Mouse (Mus musculus): ENCODE results near the gene Hcrt. TPM values are rescaled to one million over a fixed set of nuclear protein-coding genes. Genes with fewer than 3 reads are reported as not detected.

Hcrt gene
- polyA plus RNA-seq (2015; fragmentation: Nextera tagmentation; extraction: Ambion mirVana) = not detected in 2 replicates

DNA sequence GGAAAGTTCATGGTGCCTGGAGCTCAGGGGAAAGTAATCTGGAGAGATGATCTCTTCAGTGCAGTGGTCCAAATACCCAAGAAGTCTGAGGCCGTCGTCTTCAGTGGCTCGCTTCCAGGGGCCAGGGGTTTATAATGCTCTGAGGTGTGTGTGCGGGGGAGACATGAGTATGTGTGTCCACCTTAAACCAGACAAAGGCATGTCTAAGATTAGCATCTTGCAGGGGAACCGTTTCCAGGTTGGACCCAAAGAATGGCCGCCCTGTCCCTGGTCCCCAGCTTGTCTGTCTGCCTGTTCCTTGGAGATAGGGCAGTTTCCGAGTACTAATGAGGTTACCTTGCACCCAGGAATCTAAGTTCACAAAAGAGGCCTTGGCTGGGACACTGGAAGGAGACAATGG lies at the start of gene Hcrt:
Hcrt (minus strand) TSS at position 101 of the 400 bp plus-strand sequence.

DNA sequence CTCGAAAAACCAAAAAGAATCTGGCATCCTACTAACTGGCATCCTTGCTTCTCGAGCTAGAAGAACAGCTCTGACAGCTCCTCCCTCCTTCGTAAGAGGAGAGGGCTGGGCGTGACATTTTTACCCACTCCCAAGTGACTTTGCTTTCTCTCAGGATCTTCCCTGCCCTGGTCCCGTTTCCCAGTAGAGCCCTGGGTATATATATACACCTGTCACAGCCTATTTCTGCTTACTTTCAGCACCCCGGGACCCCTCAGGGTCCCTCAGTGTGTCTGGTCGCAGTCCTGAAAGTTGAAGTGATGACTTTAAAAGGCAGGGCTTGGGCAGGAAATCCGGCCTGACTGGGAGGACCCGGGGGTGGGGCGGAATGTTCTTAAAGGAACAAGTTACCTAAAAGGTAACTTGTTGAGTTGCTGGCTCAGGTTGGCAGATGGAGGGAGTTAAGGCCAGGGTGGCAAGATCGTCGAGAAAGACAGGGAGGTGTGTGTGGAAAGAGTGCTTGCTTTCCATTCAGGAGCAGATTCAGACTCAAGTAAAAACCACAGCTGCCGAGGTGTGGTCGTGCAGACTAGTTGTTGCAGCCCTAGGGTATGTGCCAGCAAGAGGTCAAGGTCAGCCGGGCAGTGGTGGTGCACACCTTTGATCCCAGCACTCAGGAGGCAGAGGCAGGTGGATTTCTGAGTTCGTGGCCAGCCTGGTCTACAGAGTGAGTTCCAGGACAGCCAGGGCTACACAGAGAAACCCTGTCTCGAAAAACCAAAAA lies 8.1 kb upstream of the Hcrt start, which contains the start of gene Ghdc:
Ghdc (minus strand) TSS at position 312 of the 763 bp plus-strand sequence.

DNA sequence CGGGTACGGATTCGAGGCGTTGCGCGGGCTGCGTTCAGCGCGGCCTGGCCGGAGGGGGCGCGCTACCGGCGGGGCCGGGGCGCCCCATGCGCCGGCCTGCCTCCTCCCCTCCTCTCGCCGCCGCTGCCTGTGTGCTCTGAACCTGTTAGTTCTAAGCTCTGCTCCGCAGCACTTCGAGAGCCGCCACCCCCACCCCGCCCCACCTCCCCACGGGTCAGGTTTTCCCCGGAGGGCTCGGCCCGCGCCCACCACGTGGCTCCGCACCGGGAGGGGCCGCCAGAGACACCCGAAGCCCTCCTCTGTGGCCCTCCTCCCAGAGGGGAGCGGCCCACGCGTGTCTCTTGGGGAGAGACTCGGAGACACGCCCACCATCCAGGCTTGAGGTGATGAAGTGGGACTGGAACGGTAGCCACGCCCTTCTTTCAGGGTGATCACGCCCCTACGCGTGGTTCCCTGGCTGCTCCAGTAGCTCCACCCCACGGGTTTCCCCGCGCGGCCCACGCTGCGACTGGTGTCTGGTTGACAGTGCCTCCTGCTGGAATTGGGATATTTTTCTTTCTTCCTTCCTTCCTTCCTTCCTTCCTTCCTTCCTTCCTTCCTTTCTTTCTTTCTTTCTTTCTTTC lies 3.0 kb downstream of the Hcrt start, which contains the start of gene Kcnh4:
Kcnh4 (minus strand) TSS at position 332 of the 623 bp plus-strand sequence.

DNA sequence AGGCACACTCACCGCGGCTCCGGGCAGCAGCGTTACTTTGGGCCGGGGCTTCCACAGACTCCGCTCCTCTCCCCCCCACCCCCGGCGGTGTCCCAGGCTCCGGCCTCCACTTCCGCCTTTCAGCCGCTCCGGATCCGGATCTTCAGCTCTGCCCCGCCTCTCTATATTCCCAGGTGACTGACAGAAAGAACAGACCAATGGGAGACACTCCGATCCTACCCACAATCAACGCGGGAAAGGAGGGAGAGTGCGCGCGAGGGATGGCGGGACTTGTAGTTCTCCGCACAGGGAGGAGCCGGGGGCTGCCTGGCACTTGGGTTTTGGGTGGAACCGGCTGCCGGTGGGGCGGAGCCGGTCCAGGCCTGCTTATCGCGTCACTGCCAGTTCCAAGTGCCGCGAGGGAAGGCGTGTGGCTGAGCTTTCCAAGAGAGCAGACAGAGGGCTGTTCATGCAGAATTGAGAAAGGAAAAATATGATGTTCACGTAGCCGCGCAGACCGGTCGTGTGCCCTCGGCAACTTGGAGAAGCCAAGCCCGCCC lies 24.6 kb downstream of the Hcrt start, which contains the start of gene Rab5c:
Rab5c (minus strand) TSS at position 150 of the 539 bp plus-strand sequence.

DNA sequence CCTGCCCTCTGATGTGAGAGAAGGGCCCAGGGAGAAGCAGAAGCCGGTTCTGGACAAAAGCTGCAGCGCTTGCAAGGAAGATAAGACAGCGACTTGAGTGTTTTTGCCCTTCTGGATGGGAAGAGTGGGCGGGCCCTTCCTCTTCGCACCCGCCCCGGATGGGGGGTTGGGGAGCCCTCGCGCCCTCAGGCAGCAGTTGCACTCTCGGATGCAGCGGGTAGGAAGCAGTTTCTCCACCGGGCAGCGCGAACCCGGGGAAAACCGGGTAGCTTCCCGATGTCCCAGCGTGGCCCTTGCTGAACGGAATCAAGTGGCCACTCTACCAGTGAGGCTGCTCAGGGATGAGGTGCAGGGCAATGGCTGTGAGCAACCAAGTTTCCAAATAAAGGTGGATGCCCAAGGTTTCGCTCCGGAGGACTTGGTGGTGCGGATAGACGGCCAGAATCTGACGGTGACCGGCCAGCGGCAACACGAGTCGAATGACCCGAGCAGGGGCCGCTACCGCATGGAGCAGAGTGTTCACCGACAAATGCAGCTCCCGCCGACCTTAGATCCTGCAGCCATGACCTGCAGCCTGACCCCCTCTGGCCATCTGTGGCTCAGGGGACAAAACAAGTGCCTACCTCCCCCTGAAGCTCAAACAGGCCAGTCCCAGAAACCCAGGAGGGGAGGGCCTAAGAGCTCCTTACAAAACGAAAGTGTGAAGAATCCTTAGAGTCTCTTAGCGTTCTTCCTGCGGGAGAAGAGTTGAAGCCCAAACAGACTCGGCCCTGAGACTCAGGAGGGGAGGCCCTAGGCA lies 48.8 kb downstream of the Hcrt start, which contains the start of gene Hspb9:
Hspb9 (plus strand) TSS at position 116 of the 799 bp plus-strand sequence.

DNA sequence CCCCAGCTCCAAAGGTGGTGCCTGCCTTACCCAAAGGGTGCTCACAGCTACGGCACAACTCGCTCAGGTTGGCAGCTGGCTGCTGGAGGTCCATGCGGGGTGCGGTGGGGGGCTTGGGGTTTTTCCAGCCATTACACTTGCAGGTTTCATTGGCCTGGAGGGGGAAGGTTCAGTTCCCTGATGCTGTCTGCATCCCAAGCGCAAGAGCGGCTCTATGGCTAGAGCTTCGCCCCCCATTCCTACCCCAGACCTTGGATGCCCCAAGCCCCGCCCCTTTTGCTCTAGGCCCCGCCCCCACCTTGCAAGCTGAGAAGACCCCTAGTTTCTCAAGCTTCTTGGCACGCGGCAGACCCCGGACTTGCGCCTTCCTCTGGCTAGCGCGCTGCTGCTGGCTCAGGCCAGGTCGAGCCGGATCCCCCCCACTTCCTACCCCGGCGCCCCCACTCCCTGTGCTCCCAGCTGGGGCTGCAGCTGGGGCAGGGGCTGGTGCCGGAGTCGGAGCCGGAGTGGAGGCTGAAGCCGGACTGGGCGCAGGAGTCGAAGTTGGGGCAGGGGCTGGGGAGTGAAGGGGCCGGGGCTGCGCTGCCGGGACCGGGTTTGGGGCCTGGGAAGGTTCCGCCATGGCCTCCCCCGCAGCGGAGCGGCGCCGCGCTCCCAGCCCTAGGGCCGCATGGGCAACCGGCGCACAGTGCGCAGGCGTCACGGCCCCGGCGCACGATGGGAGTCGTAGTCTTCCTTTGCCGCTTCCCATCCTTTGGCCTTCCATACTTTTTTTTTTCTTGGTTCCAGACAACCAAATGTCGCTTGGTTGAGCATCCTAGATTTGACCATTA lies 50.7 kb downstream of the Hcrt start, which contains the start of gene Kat2a:
Kat2a (minus strand) TSS at position 683 of the 833 bp plus-strand sequence.

Other genes with a start within 250 kb of the Hcrt start
- 36.3 and 40.0 TPM in 2 replicates for gene Acly, start 234.9 kb downstream of the Hcrt start, polyA plus RNA-seq (2015; fragmentation: Nextera tagmentation; extraction: Ambion mirVana)
- gene Ttc25, start 217.3 kb downstream of the Hcrt start, polyA plus RNA-seq (2015; fragmentation: Nextera tagmentation; extraction: Ambion mirVana) = 0.22 TPM in 2 replicates
- gene Cnp, start 188.0 kb downstream of the Hcrt start, polyA plus RNA-seq (2015; fragmentation: Nextera tagmentation; extraction: Ambion mirVana) = 33.2 and 40.8 TPM in 2 replicates
- 22.4 and 25.7 TPM in 2 replicates for gene Nkiras2, start 143.7 kb downstream of the Hcrt start, polyA plus RNA-seq (2015; fragmentation: Nextera tagmentation; extraction: Ambion mirVana)
- 88.8 and 94.0 TPM in 2 replicates for gene Dnajc7, start 142.8 kb downstream of the Hcrt start, polyA plus RNA-seq (2015; fragmentation: Nextera tagmentation; extraction: Ambion mirVana)
- gene Zfp385c, start 70.5 kb downstream of the Hcrt start, polyA plus RNA-seq (2015; fragmentation: Nextera tagmentation; extraction: Ambion mirVana) = 0.15 and 0.22 TPM in 2 replicates
- 6.6 and 10.1 TPM in 2 replicates for gene Dhx58, start 58.7 kb downstream of the Hcrt start, polyA plus RNA-seq (2015; fragmentation: Nextera tagmentation; extraction: Ambion mirVana)
- 18.7 and 20.4 TPM in 2 replicates for gene Kat2a, start 50.5 kb downstream of the Hcrt start, polyA plus RNA-seq (2015; fragmentation: Nextera tagmentation; extraction: Ambion mirVana)
- 0.35 and 0.42 TPM in 2 replicates for gene Hspb9, start 49.1 kb downstream of the Hcrt start, polyA plus RNA-seq (2015; fragmentation: Nextera tagmentation; extraction: Ambion mirVana)
- gene Rab5c, start 24.7 kb downstream of the Hcrt start, polyA plus RNA-seq (2015; fragmentation: Nextera tagmentation; extraction: Ambion mirVana) = 22.0 and 24.2 TPM in 2 replicates
- gene Kcnh4, start 3.0 kb downstream of the Hcrt start, polyA plus RNA-seq (2015; fragmentation: Nextera tagmentation; extraction: Ambion mirVana) = 0.05 TPM in 2 replicates
- gene Ghdc, start 8.0 kb upstream of the Hcrt start, polyA plus RNA-seq (2015; fragmentation: Nextera tagmentation; extraction: Ambion mirVana) = 2.0 and 3.3 TPM in 2 replicates
- gene Stat5b, start 87.8 kb upstream of the Hcrt start, polyA plus RNA-seq (2015; fragmentation: Nextera tagmentation; extraction: Ambion mirVana) = 24.3 and 28.0 TPM in 2 replicates
- gene Stat5a, start 96.4 kb upstream of the Hcrt start, polyA plus RNA-seq (2015; fragmentation: Nextera tagmentation; extraction: Ambion mirVana) = 17.4 and 18.3 TPM in 2 replicates
- gene Stat3, start 176.6 kb upstream of the Hcrt start, polyA plus RNA-seq (2015; fragmentation: Nextera tagmentation; extraction: Ambion mirVana) = 34.4 and 39.7 TPM in 2 replicates
- 119 and 141 TPM in 2 replicates for gene Cavin1, start 208.0 kb upstream of the Hcrt start, polyA plus RNA-seq (2015; fragmentation: Nextera tagmentation; extraction: Ambion mirVana)
- gene Atp6v0a1, start 246.5 kb upstream of the Hcrt start, polyA plus RNA-seq (2015; fragmentation: Nextera tagmentation; extraction: Ambion mirVana) = 47.9 and 54.7 TPM in 2 replicates

Measured in spleen, postnatal 0 days (tissue).